Mouse (Mus musculus): ENCODE results near the gene Cubn. TPM values are rescaled to one million over a fixed set of nuclear protein-coding genes. Genes with fewer than 3 reads are reported as not detected.

Cubn gene
- polyA plus RNA-seq, 2 experiments, result 0.04 to 0.06 TPM

DNA sequence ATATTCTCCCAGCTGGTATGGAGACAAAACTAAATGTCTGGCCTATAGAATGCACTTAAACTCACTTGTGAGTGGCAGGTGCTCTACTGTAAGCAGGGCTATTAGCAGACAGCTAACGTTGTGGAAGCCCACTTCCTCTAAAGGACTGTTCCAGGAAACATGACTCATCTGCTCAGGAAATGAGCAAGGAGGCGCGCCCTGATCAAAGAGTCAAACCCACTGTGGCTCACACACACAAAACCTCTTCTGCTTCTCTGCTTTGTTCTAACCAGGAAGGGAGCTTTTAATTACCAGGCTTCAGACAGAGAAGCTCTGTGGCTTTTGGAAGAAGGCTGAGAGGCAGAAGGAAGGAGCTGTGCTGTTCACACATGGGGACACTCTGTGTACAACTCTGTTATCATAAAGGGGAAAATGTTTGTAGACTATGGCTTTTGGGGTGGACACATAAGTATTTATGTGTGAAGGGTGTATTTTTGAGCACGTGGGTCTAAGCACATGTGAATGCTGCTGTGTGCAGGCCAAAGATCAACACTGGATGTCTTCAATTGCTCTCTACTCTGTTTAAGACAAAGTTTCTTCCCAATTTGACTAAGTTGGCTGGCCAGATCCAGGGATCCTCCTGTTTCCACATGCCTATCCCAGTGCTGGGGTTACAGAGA lies 78.0 kb downstream of the Cubn start:
- peak; percentile 89 for ATAC-seq (ENCODE audit: insufficient read depth)
- H3K9me3 ChIP-seq (ENCODE audit: control insufficient read depth, low read length), result no peaks in the 10 kb centered on the region
- H3K4me3 ChIP-seq (ENCODE audit: insufficient read depth in 1 of 2, low read depth in 2 of 2, low read length in 2 of 2), result no peak overlapping the region
- 7% methylated on average over 4 of the region's 4 CpGs for WGBS (ENCODE audit: insufficient replicate concordance)
- peak overlapping the region; percentile 24; the same call in 1 of the 2 replicates for H3K4me2 ChIP-seq (ENCODE audit: low read depth)
- peak overlapping the region; percentile 16; the same call in 1 of the 2 replicates for H3K9ac ChIP-seq (replicated peaks)
- no peak for TF ChIP-seq CTCF (IDR thresholded peaks at IDR 0.05; ENCODE audit: low read depth)
- no peak; the same call in 1 of the 2 replicates for TF ChIP-seq EP300 (IDR thresholded peaks at IDR 0.05; ENCODE audit: low read depth)
- H3K27me3 ChIP-seq (ENCODE audit: control insufficient read depth, insufficient read depth, low read length), result no peaks in the 10 kb centered on the region
- H3K27ac ChIP-seq, result peak overlapping the region; percentile 65
- peak; percentile 38 to 80 (median 59) for DNase-seq (ENCODE audit: low read depth in 3 of 3, low spot score in 3 of 3)
- H3K36me3 ChIP-seq (replicated peaks; ENCODE audit: control insufficient read depth, insufficient read depth, low read depth), result no peaks in the 10 kb centered on the region
- peaks cover 13 to 24% of the 10 kb centered on the region in 2 experiments for H3K4me1 ChIP-seq (replicated peaks; ENCODE audit: control insufficient read depth in 2 of 2, insufficient read depth in 2 of 2, low read length in 1 of 2)

DNA sequence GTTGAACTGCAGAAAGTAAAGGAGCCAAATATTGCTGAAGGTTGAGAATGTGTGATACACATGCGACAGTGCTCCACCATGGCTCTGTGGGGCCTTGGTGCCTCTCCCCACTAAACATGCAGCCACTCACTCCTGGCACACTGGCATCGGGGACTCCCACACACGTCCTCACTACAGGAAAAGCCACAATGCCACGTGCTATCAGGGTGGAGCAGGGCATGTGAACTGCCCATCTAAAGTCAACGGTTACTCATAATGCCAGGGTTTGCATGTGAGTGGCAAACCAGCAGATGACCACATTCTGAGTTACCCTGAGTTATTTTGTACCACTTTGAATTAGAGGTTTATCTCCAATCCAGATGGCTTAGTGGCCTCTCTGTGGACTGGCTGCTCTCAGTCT lies 81.0 kb downstream of the Cubn start:
- Histone ChIP-seq H3K4me2 (ENCODE audit: low read depth) (no peak overlapping the region), H3K4me1 (replicated peaks; ENCODE audit: control insufficient read depth in 2 of 2, insufficient read depth in 2 of 2, low read length in 1 of 2) (peaks cover 13 to 24% of the 10 kb centered on the region in 2 experiments), H3K9ac (replicated peaks) (no peak overlapping the region), H3K9me3 (ENCODE audit: control insufficient read depth, low read length) (no peaks in the 10 kb centered on the region), H3K4me3 (ENCODE audit: insufficient read depth in 1 of 2, low read depth in 2 of 2, low read length in 2 of 2) (no peak overlapping the region), H3K27me3 (ENCODE audit: control insufficient read depth, insufficient read depth, low read length) (no peaks in the 10 kb centered on the region), H3K27ac (no peak overlapping the region), H3K36me3 (replicated peaks; ENCODE audit: control insufficient read depth, insufficient read depth, low read depth) (no peaks in the 10 kb centered on the region)
- TF ChIP-seq EP300 (IDR thresholded peaks at IDR 0.05; ENCODE audit: low read depth), result no peak
- no peak for TF ChIP-seq CTCF (IDR thresholded peaks at IDR 0.05; ENCODE audit: low read depth)
- ATAC-seq (ENCODE audit: insufficient read depth) (no peak), DNase-seq (ENCODE audit: low read depth in 3 of 3, low spot score in 3 of 3) (no peak)
- 28% methylated on average over 5 of the region's 5 CpGs for WGBS (ENCODE audit: insufficient replicate concordance)

- TF ChIP-seq CTCF (IDR thresholded peaks at IDR 0.05; ENCODE audit: low read depth), result no peak
- TF ChIP-seq EP300 (IDR thresholded peaks at IDR 0.05; ENCODE audit: low read depth), result no peak
- H3K4me1 ChIP-seq (replicated peaks; ENCODE audit: control insufficient read depth in 2 of 2, insufficient read depth in 2 of 2, low read length in 1 of 2), result peaks cover 13 to 24% of the 10 kb centered on the region in 2 experiments
- H3K4me2 ChIP-seq (ENCODE audit: low read depth), result no peak overlapping the region
- no peaks in the 10 kb centered on the region for H3K9me3 ChIP-seq (ENCODE audit: control insufficient read depth, low read length)
- ATAC-seq (ENCODE audit: insufficient read depth) (no peak), DNase-seq (ENCODE audit: low read depth in 3 of 3, low spot score in 3 of 3) (peak in 1 of 3 experiments; percentile 52)
- H3K4me3 ChIP-seq (ENCODE audit: insufficient read depth in 1 of 2, low read depth in 2 of 2, low read length in 2 of 2), result no peak overlapping the region
- no peaks in the 10 kb centered on the region for H3K27me3 ChIP-seq (ENCODE audit: control insufficient read depth, insufficient read depth, low read length)
- H3K36me3 ChIP-seq (replicated peaks; ENCODE audit: control insufficient read depth, insufficient read depth, low read depth), result no peaks in the 10 kb centered on the region
- 59% methylated on average over 2 of the region's 2 CpGs for WGBS (ENCODE audit: insufficient replicate concordance)
- H3K9ac ChIP-seq (replicated peaks), result no peak overlapping the region
- no peak overlapping the region for H3K27ac ChIP-seq
Measured at GRCm38 (mm10) chr2:13409767-13410519, 81.7 kb downstream of the Cubn start.

DNA sequence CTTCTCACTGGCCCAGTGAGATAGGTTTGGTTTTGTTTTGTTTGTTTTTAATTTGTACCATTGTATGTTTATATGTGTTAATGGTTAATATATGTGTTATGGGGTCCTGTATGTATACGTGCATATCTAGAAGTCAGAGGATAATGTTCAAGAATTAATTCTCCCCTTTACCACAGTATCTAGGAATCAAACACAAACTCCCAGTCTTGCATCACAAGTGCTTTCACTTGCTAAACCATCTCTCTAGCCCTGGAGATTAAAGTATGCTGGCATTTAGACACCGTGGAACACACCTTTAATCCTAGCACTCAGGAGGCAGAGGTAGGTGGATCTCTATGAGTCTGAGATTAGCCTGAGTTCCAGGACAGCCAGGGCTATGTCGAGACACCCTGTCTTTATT lies 83.3 kb downstream of the Cubn start:
- no peaks in the 10 kb centered on the region for H3K9me3 ChIP-seq (ENCODE audit: control insufficient read depth, low read length)
- H3K27ac ChIP-seq, result no peak overlapping the region
- no peak for DNase-seq (ENCODE audit: low read depth in 3 of 3, low spot score in 3 of 3)
- no peak overlapping the region for H3K9ac ChIP-seq (replicated peaks)
- peaks cover 7 to 14% of the 10 kb centered on the region in 2 experiments for H3K4me1 ChIP-seq (replicated peaks; ENCODE audit: control insufficient read depth in 2 of 2, insufficient read depth in 2 of 2, low read length in 1 of 2)
- no peaks in the 10 kb centered on the region for H3K36me3 ChIP-seq (replicated peaks; ENCODE audit: control insufficient read depth, insufficient read depth, low read depth)
- no peak overlapping the region for H3K4me2 ChIP-seq (ENCODE audit: low read depth)
- H3K4me3 ChIP-seq (ENCODE audit: insufficient read depth in 1 of 2, low read depth in 2 of 2, low read length in 2 of 2), result no peak overlapping the region
- no peaks in the 10 kb centered on the region for H3K27me3 ChIP-seq (ENCODE audit: control insufficient read depth, insufficient read depth, low read length)
- no peak for ATAC-seq (ENCODE audit: insufficient read depth)
- no peak for TF ChIP-seq EP300 (IDR thresholded peaks at IDR 0.05; ENCODE audit: low read depth)
- TF ChIP-seq CTCF (IDR thresholded peaks at IDR 0.05; ENCODE audit: low read depth), result no peak
- WGBS (ENCODE audit: insufficient replicate concordance), result 59% methylated on average over 3 of the region's 3 CpGs

GRCm38 (mm10) chr2:13407698-13408097 lies 83.9 kb downstream of the Cubn start:
- TF ChIP-seq EP300 (IDR thresholded peaks at IDR 0.05; ENCODE audit: low read depth) (no peak), CTCF (IDR thresholded peaks at IDR 0.05; ENCODE audit: low read depth) (no peak)
- no peak for ATAC-seq (ENCODE audit: insufficient read depth)
- H3K36me3 ChIP-seq (replicated peaks; ENCODE audit: control insufficient read depth, insufficient read depth, low read depth), result no peaks in the 10 kb centered on the region

More at GRCm38 (mm10) chr2:13407698-13408097, 83.9 kb downstream of the Cubn start:
- no peaks in the 10 kb centered on the region for H3K27me3 ChIP-seq (ENCODE audit: control insufficient read depth, insufficient read depth, low read length)
- no peak overlapping the region for H3K4me2 ChIP-seq (ENCODE audit: low read depth)
- no peak overlapping the region for H3K27ac ChIP-seq
- no peaks in the 10 kb centered on the region for H3K9me3 ChIP-seq (ENCODE audit: control insufficient read depth, low read length)
- H3K9ac ChIP-seq (replicated peaks), result no peak overlapping the region
- DNase-seq (ENCODE audit: low read depth in 3 of 3, low spot score in 3 of 3), result no peak
- peaks cover 4 to 8% of the 10 kb centered on the region in 2 experiments; a peak in 3 of 4 replicates for H3K4me1 ChIP-seq (replicated peaks; ENCODE audit: control insufficient read depth in 2 of 2, insufficient read depth in 2 of 2, low read length in 1 of 2)
- no peak overlapping the region for H3K4me3 ChIP-seq (ENCODE audit: insufficient read depth in 1 of 2, low read depth in 2 of 2, low read length in 2 of 2)
